Mouse (Mus musculus): ENCODE measurements around the gene Tex19.2. TPM values are rescaled to one million over a fixed set of nuclear protein-coding genes. Genes with fewer than 3 reads are reported as not detected.
A peak's percentile ranks its signal among the peaks of the same experiment; 100 is the strongest.
"Not testable (repeated sequence)": the region's sequence is repeated elsewhere in the genome, so short reads cannot be mapped to it uniquely, and the experiment has no call there.

Gene Tex19.2
- polyA plus RNA-seq, 1 experiment from 2014 or later = not detected

DNA sequence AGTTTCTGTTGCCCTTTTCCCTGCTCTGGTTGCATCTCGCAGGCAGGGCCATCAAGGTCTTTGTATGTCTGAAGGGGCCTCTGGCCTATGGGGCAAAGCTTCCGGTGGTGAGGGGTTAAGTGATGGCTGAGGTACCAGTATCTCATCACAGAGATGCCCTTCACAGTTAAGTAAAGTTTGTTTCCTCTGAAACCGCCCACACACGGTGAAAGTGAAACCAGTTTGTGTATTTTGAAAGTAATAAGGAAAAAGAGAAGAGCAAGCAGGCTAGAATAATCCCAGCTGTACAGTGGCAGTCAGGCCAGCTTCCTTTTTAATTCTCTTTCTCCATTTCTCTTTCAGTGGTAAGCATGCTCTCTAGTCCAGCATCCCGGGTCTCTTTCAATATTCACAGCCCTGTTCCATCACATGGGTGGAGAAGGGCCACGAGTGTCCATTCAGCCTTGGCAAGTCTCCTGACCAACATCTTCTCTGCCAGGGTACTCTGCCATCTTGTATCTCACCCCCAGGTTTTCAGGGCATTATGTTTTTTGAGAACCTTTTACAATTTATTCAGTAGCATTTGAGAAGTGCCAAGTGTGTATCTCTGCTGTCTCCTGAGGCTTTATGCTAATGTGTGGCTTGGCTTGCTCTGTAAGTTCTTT lies 35.5 kb downstream of the Tex19.2 start:
- no peak overlapping the region for H3K9ac ChIP-seq
- H3K27ac ChIP-seq = peak overlapping the region; percentile 9; the same call in 1 of the 2 replicates
- no peaks in the 10 kb centered on the region for H3K27me3 ChIP-seq
- peaks cover 10% of the 10 kb centered on the region; the same call in 1 of the 2 replicates for H3K4me1 ChIP-seq
- H3K4me2 ChIP-seq = no peak overlapping the region
- H3K36me3 ChIP-seq = no peaks in the 10 kb centered on the region
- WGBS = 49% methylated on average over 6 of the region's 6 CpGs
- ATAC-seq (replicated peaks; ENCODE audit: low FRiP score) = no peak
- H3K9me3 ChIP-seq (replicated peaks) = no peaks in the 10 kb centered on the region
- no peak overlapping the region for H3K4me3 ChIP-seq (replicated peaks)

GRCm38 (mm10) chr11:121082250-121082649 lies 36.2 kb downstream of the Tex19.2 start:
- 80% methylated on average over 3 of the region's 3 CpGs for WGBS
- no peak for ATAC-seq (replicated peaks; ENCODE audit: low FRiP score)
- H3K27me3 ChIP-seq = no peaks in the 10 kb centered on the region
- H3K4me1 ChIP-seq = peaks cover 10% of the 10 kb centered on the region; the same call in 1 of the 2 replicates
- H3K4me3 ChIP-seq (replicated peaks) = no peak overlapping the region
- no peaks in the 10 kb centered on the region for H3K9me3 ChIP-seq (replicated peaks)
- no peak overlapping the region for H3K4me2 ChIP-seq
- H3K9ac ChIP-seq = no peak overlapping the region
- no peak overlapping the region for H3K27ac ChIP-seq
- H3K36me3 ChIP-seq = no peaks in the 10 kb centered on the region

- H3K9ac ChIP-seq = no peak within 1 kb of the TSS
- peaks cover 10% of the 10 kb centered on the region; the same call in 1 of the 2 replicates for H3K4me1 ChIP-seq
- ATAC-seq (replicated peaks; ENCODE audit: low FRiP score) = no peak
- no peaks in the 10 kb centered on the region for H3K9me3 ChIP-seq (replicated peaks)
- H3K27me3 ChIP-seq = no peaks in the 10 kb centered on the region
- no peak within 1 kb of the TSS for H3K4me3 ChIP-seq (replicated peaks)
- H3K27ac ChIP-seq = no peak within 1 kb of the TSS
- H3K36me3 ChIP-seq = no peaks in the 10 kb centered on the region
- H3K4me2 ChIP-seq = no peak within 1 kb of the TSS
- 58% methylated on average over 3 of the region's 3 CpGs for WGBS
These were observed 37.4 kb downstream of the Tex19.2 start, which contains the start of gene Sectm1a for GRCm38 (mm10) chr11:121081120-121081519. TSS of gene Sectm1a (minus strand) at chr11:121081220.

- Histone ChIP-seq H3K4me1 (peaks cover 10% of the 10 kb centered on the region; the same call in 1 of the 2 replicates), H3K9ac (no peak overlapping the region), H3K4me2 (no peak overlapping the region), H3K27me3 (no peaks in the 10 kb centered on the region), H3K4me3 (replicated peaks) (no peak overlapping the region), H3K36me3 (no peaks in the 10 kb centered on the region), H3K9me3 (replicated peaks) (no peaks in the 10 kb centered on the region), H3K27ac (no peak overlapping the region)
- ATAC-seq (replicated peaks; ENCODE audit: low FRiP score) = no peak
- WGBS = 93% methylated on average over 8 of the region's 8 CpGs
These were observed 38.1 kb downstream of the Tex19.2 start for GRCm38 (mm10) chr11:121080330-121080729.

- Histone ChIP-seq H3K27ac (no peak overlapping the region), H3K9ac (no peak overlapping the region), H3K4me3 (replicated peaks) (no peak overlapping the region), H3K9me3 (replicated peaks) (no peaks in the 10 kb centered on the region), H3K36me3 (no peaks in the 10 kb centered on the region), H3K27me3 (no peaks in the 10 kb centered on the region), H3K4me2 (no peak overlapping the region), H3K4me1 (no peaks in the 10 kb centered on the region)
- 62% methylated on average over 5 of the region's 5 CpGs for WGBS
- ATAC-seq (replicated peaks; ENCODE audit: low FRiP score) = no peak
These were observed 42.8 kb downstream of the Tex19.2 start for GRCm38 (mm10) chr11:121075655-121076054.

DNA sequence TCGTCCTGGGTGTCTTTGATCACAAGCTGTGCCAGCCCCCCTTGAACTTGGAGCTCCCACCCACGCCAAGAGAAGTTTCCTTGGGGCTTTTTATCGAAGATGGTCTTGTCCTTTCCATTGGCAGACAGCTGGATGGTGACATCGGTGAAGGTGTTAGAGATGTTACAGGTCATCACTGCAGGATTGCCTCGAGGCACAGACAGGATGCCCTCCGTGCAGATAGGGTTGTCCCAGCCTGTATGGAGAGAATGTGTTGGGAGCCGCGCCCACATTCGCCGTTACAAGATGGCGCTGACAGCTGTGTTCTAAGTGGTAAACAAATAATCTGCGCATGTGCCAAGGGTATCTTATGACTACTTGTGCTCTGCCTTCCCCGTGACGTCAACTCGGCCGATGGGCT lies 48.8 kb downstream of the Tex19.2 start:
- not testable (repeated sequence) for H3K9me3 ChIP-seq (replicated peaks); H3K4me1 ChIP-seq; H3K4me2 ChIP-seq; H3K9ac ChIP-seq; H3K27ac ChIP-seq; H3K4me3 ChIP-seq (replicated peaks); H3K36me3 ChIP-seq; H3K27me3 ChIP-seq; ATAC-seq (replicated peaks; ENCODE audit: low FRiP score)
- 93% methylated on average over 12 of the region's 16 CpGs for WGBS

- H3K27ac ChIP-seq = no peak overlapping the region
- 95% methylated on average over 2 of the region's 2 CpGs for WGBS
- no peak overlapping the region for H3K4me3 ChIP-seq (replicated peaks)
- H3K4me2 ChIP-seq = no peak overlapping the region
- ATAC-seq (replicated peaks; ENCODE audit: low FRiP score) = no peak
- no peaks in the 10 kb centered on the region for H3K4me1 ChIP-seq
- no peaks in the 10 kb centered on the region for H3K36me3 ChIP-seq
- no peaks in the 10 kb centered on the region for H3K27me3 ChIP-seq
- H3K9ac ChIP-seq = no peak overlapping the region
- H3K9me3 ChIP-seq (replicated peaks) = no peaks in the 10 kb centered on the region
These were observed 50.6 kb downstream of the Tex19.2 start for GRCm38 (mm10) chr11:121067895-121068294.

Other genes with a start within 250 kb of the Tex19.2 start
- gene Ccdc57, start 185.8 kb downstream of the Tex19.2 start, polyA plus RNA-seq (2015; fragmentation: Nextera tagmentation; extraction: Ambion mirVana) = 8.0 and 8.4 TPM in 2 replicates
- gene Slc16a3, start 170.2 kb downstream of the Tex19.2 start, polyA plus RNA-seq (2015; fragmentation: Nextera tagmentation; extraction: Ambion mirVana) = 54.0 and 66.0 TPM in 2 replicates
- gene Csnk1d, start 127.3 kb downstream of the Tex19.2 start, polyA plus RNA-seq (2015; fragmentation: Nextera tagmentation; extraction: Ambion mirVana) = 129 and 140 TPM in 2 replicates
- gene Cd7, start 79.3 kb downstream of the Tex19.2 start, polyA plus RNA-seq (2015; fragmentation: Nextera tagmentation; extraction: Ambion mirVana) = 0.28 and 0.31 TPM in 2 replicates
- gene Sectm1b, start 55.1 kb downstream of the Tex19.2 start, polyA plus RNA-seq (2015; fragmentation: Nextera tagmentation; extraction: Ambion mirVana) = 0.06 TPM in 1 of 2 replicates, not detected in the other
- 0.34 TPM in 1 of 2 replicates, not detected in the other for gene Sectm1a, start 37.5 kb downstream of the Tex19.2 start, polyA plus RNA-seq (2015; fragmentation: Nextera tagmentation; extraction: Ambion mirVana)
- gene Tex19.1, start 27.5 kb upstream of the Tex19.2 start, polyA plus RNA-seq (2015; fragmentation: Nextera tagmentation; extraction: Ambion mirVana) = 0.09 TPM in 1 of 2 replicates, not detected in the other
- gene Uts2r, start 41.6 kb upstream of the Tex19.2 start, polyA plus RNA-seq (2015; fragmentation: Nextera tagmentation; extraction: Ambion mirVana) = 0.09 TPM in 1 of 2 replicates, not detected in the other
- gene Hexdc, start 85.8 kb upstream of the Tex19.2 start, polyA plus RNA-seq (2015; fragmentation: Nextera tagmentation; extraction: Ambion mirVana) = 9.6 and 13.7 TPM in 2 replicates
- gene Ogfod3, start 86.0 kb upstream of the Tex19.2 start, polyA plus RNA-seq (2015; fragmentation: Nextera tagmentation; extraction: Ambion mirVana) = 31.7 and 32.0 TPM in 2 replicates
- 32.6 and 34.4 TPM in 2 replicates for gene Cybc1, start 110.6 kb upstream of the Tex19.2 start, polyA plus RNA-seq (2015; fragmentation: Nextera tagmentation; extraction: Ambion mirVana)
- gene Narf, start 118.6 kb upstream of the Tex19.2 start, polyA plus RNA-seq (2015; fragmentation: Nextera tagmentation; extraction: Ambion mirVana) = 53.8 and 60.5 TPM in 2 replicates
- 8.0 TPM in 2 replicates for gene Foxk2, start 141.3 kb upstream of the Tex19.2 start, polyA plus RNA-seq (2015; fragmentation: Nextera tagmentation; extraction: Ambion mirVana)
- gene Wdr45b, start 235.8 kb upstream of the Tex19.2 start, polyA plus RNA-seq (2015; fragmentation: Nextera tagmentation; extraction: Ambion mirVana) = 87.5 and 90.5 TPM in 2 replicates